Mouse (Mus musculus): Measurements from ENCODE around the gene Gde1. TPM values are rescaled to one million over a fixed set of nuclear protein-coding genes. Genes with fewer than 3 reads are reported as not detected.
A peak's percentile ranks its signal among the peaks of the same experiment; 100 is the strongest.

Gde1 gene
- polyA plus RNA-seq, 1 experiment from 2014 or later = 80.6 TPM

DNA sequence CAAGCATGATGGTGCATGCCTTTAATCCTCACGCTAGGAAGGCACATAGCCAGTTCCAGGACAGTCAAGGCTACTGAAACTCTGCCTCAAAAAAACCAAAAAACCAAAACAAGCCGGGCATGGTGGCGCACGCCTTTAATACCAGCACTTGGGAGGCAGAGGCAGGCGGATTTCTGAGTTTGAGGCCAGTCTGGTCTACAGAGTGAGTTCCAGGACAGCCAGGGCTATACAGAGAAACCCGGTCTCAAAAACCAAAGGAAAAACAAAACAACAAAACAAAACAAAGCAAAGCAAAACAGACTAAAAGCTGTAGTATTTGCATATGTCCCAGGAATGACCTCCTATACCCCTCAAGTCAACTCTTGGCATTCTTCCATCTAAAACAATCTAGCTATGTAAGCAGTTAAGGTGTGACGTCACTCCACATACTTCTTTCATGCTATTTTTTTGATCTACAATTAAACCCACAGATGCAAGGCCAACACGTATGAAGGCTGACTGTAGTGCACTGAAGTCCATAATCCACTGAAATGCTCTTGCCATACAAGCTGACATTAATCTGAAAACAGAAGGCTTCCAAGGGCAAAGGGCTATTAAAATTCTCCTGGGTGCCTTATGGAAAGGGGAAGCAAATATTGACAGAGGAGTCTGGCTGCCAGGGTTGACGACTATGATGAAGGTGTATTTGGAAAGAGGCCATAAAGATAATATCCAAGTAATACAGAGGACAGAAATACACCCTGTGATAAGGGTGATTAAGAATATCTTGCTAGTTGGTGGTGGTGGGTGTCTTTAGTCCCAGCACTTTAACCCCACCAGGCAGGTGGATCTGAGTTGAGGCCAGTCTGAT, 1.4 kb downstream of the Gde1 start:
- ATAC-seq (ENCODE audit: insufficient number of reproducible peaks, insufficient read depth, low FRiP score, low TSS enrichment) = no peak
- no peaks in the 10 kb centered on the region for H3K27me3 ChIP-seq

GRCm38 (mm10) chr7:118703144-118703561, 2.4 kb downstream of the Gde1 start:
- H3K9ac ChIP-seq = no peak overlapping the region
- 88% methylated on average over 15 of the region's 15 CpGs for WGBS
- 0 out of 2 replicates have a peak, but pooled peaks cover 4% of the 10 kb centered on the region for H3K36me3 ChIP-seq
- H3K9me3 ChIP-seq = no peaks in the 10 kb centered on the region
- H3K27ac ChIP-seq = no peak overlapping the region
- H3K4me3 ChIP-seq = no peak overlapping the region
- no peaks in the 10 kb centered on the region for H3K27me3 ChIP-seq
- no peak overlapping the region for H3K4me2 ChIP-seq (replicated peaks)
- ATAC-seq (ENCODE audit: insufficient number of reproducible peaks, insufficient read depth, low FRiP score, low TSS enrichment) = no peak
- peaks cover 14% of the 10 kb centered on the region for H3K4me1 ChIP-seq

More for the DNA sequence above, 1.4 kb downstream of the Gde1 start:
- Histone ChIP-seq H3K36me3 (no peaks in the 10 kb centered on the region), H3K27ac (no peak overlapping the region), H3K9ac (no peak overlapping the region), H3K4me2 (replicated peaks) (peak overlapping the region; percentile 63), H3K9me3 (no peaks in the 10 kb centered on the region), H3K4me3 (peak overlapping the region; percentile 75), H3K4me1 (peaks cover 14% of the 10 kb centered on the region)
- WGBS = 81% methylated on average over 9 of the region's 9 CpGs

- H3K4me3 ChIP-seq = no peak overlapping the region
- peaks cover 30% of the 10 kb centered on the region for H3K36me3 ChIP-seq
- H3K27ac ChIP-seq = no peak overlapping the region
- H3K4me1 ChIP-seq = peaks cover 4% of the 10 kb centered on the region; the same call in 1 of the 2 replicates
- H3K27me3 ChIP-seq = no peaks in the 10 kb centered on the region
- no peak for ATAC-seq (ENCODE audit: insufficient number of reproducible peaks, insufficient read depth, low FRiP score, low TSS enrichment)
- WGBS = 93% methylated on average over 9 of the region's 9 CpGs
- no peak overlapping the region for H3K4me2 ChIP-seq (replicated peaks)
- H3K9ac ChIP-seq = no peak overlapping the region
- no peaks in the 10 kb centered on the region for H3K9me3 ChIP-seq
Measured at GRCm38 (mm10) chr7:118698882-118699281, 6.7 kb downstream of the Gde1 start.

GRCm38 (mm10) chr7:118697168-118697567, 8.4 kb downstream of the Gde1 start:
- H3K4me2 ChIP-seq (replicated peaks) = no peak overlapping the region
- ATAC-seq (ENCODE audit: insufficient number of reproducible peaks, insufficient read depth, low FRiP score, low TSS enrichment) = no peak
- H3K36me3 ChIP-seq = peaks cover 38% of the 10 kb centered on the region

DNA sequence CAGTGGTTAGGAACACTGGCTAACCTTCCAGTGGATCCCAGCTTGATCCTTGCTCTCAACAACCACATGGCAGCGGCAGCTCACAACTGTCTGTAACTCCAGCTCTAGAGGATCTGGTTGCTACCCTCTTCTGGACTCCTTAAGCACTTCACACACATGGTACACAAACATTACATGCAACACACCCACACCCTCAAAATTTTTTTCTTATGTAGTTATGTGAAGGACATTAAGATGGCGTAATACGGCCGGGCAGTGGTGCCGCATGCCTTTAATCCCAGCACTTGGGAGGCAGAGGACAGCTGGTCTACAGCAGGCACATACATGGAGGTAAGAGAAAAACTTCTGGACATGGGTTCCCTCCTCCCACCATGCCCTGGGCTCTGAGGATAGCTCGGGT, 9.4 kb downstream of the Gde1 start:
- Histone ChIP-seq H3K9me3 (no peaks in the 10 kb centered on the region), H3K27me3 (no peaks in the 10 kb centered on the region), H3K4me1 (no peaks in the 10 kb centered on the region), H3K36me3 (peaks cover 48% of the 10 kb centered on the region), H3K4me2 (replicated peaks) (no peak overlapping the region), H3K9ac (no peak overlapping the region), H3K4me3 (no peak overlapping the region), H3K27ac (no peak overlapping the region)
- no peak for ATAC-seq (ENCODE audit: insufficient number of reproducible peaks, insufficient read depth, low FRiP score, low TSS enrichment)
- 94% methylated on average over 6 of the region's 6 CpGs for WGBS

More at GRCm38 (mm10) chr7:118697168-118697567, 8.4 kb downstream of the Gde1 start:
- Histone ChIP-seq H3K4me3 (no peak overlapping the region), H3K27me3 (no peaks in the 10 kb centered on the region), H3K9me3 (no peaks in the 10 kb centered on the region), H3K27ac (no peak overlapping the region), H3K4me1 (no peaks in the 10 kb centered on the region), H3K9ac (no peak overlapping the region)
- WGBS = 85% methylated on average over 4 of the region's 4 CpGs

GRCm38 (mm10) chr7:118691287-118691686, 14.3 kb downstream of the Gde1 start:
- Histone ChIP-seq H3K27ac (no peak overlapping the region), H3K27me3 (no peaks in the 10 kb centered on the region), H3K36me3 (peaks cover 61% of the 10 kb centered on the region), H3K9me3 (no peaks in the 10 kb centered on the region), H3K4me3 (no peak overlapping the region), H3K9ac (no peak overlapping the region), H3K4me1 (no peaks in the 10 kb centered on the region), H3K4me2 (replicated peaks) (no peak overlapping the region)
- ATAC-seq (ENCODE audit: insufficient number of reproducible peaks, insufficient read depth, low FRiP score, low TSS enrichment) = no peak
- WGBS = 93% methylated on average over 2 of the region's 2 CpGs

GRCm38 (mm10) chr7:118689088-118689487, 16.5 kb downstream of the Gde1 start:
- Histone ChIP-seq H3K4me3 (no peak overlapping the region), H3K27ac (no peak overlapping the region), H3K4me1 (no peaks in the 10 kb centered on the region), H3K4me2 (replicated peaks) (no peak overlapping the region), H3K27me3 (no peaks in the 10 kb centered on the region), H3K9ac (no peak overlapping the region), H3K36me3 (peaks cover 52% of the 10 kb centered on the region), H3K9me3 (no peaks in the 10 kb centered on the region)
- ATAC-seq (ENCODE audit: insufficient number of reproducible peaks, insufficient read depth, low FRiP score, low TSS enrichment) = no peak
- WGBS = 83% methylated on average over 7 of the region's 7 CpGs

DNA sequence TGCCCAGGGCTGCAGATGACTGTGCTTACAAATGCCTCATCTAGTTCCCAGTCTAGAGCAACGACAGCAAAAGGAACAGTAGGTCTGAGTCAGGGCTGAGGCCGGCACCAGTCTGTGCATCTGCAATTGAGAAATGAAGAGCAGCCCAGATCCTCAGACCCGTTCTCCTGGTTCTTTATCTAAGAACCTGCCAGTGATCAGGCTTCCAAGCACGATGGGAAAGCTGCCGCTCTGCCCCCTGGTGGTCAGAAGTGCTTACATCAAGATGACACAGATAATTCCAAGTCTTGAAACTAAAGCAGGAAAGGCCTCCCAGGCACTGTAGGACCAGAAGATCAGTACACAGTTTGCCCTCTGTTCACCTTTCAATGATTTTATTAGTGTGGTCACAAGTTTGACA, 17.4 kb downstream of the Gde1 start:
- WGBS = 24% methylated on average over 5 of the region's 5 CpGs
- Histone ChIP-seq H3K4me1 (no peaks in the 10 kb centered on the region), H3K27me3 (no peaks in the 10 kb centered on the region), H3K9ac (no peak overlapping the region), H3K9me3 (no peaks in the 10 kb centered on the region), H3K27ac (no peak overlapping the region), H3K4me2 (replicated peaks) (no peak overlapping the region), H3K4me3 (no peak overlapping the region), H3K36me3 (peaks cover 47% of the 10 kb centered on the region)
- no peak for ATAC-seq (ENCODE audit: insufficient number of reproducible peaks, insufficient read depth, low FRiP score, low TSS enrichment)

- H3K4me2 ChIP-seq (replicated peaks) = no peak overlapping the region
- H3K4me1 ChIP-seq = no peaks in the 10 kb centered on the region
- no peak overlapping the region for H3K4me3 ChIP-seq
- H3K27me3 ChIP-seq = no peaks in the 10 kb centered on the region
- WGBS = 81% methylated on average over 4 of the region's 4 CpGs
- H3K9me3 ChIP-seq = no peaks in the 10 kb centered on the region
- ATAC-seq (ENCODE audit: insufficient number of reproducible peaks, insufficient read depth, low FRiP score, low TSS enrichment) = no peak
- H3K9ac ChIP-seq = no peak overlapping the region
- no peak overlapping the region for H3K27ac ChIP-seq
- no peaks in the 10 kb centered on the region for H3K36me3 ChIP-seq
Measured at GRCm38 (mm10) chr7:118676826-118677225, 28.8 kb downstream of the Gde1 start.

GRCm38 (mm10) chr7:118670142-118670541, 35.4 kb downstream of the Gde1 start:
- ATAC-seq (ENCODE audit: insufficient number of reproducible peaks, insufficient read depth, low FRiP score, low TSS enrichment) = no peak
- WGBS = 58% methylated on average over 4 of the region's 4 CpGs
- Histone ChIP-seq H3K9me3 (no peaks in the 10 kb centered on the region), H3K4me2 (replicated peaks) (no peak overlapping the region), H3K27ac (no peak overlapping the region), H3K4me1 (no peaks in the 10 kb centered on the region), H3K36me3 (no peaks in the 10 kb centered on the region), H3K4me3 (no peak overlapping the region), H3K9ac (no peak overlapping the region), H3K27me3 (no peaks in the 10 kb centered on the region)

- Histone ChIP-seq H3K4me3 (no peak overlapping the region), H3K9ac (no peak overlapping the region), H3K27me3 (no peaks in the 10 kb centered on the region), H3K27ac (no peak overlapping the region), H3K9me3 (peaks cover 4% of the 10 kb centered on the region), H3K36me3 (no peaks in the 10 kb centered on the region), H3K4me1 (no peaks in the 10 kb centered on the region), H3K4me2 (replicated peaks) (no peak overlapping the region)
- ATAC-seq (ENCODE audit: insufficient number of reproducible peaks, insufficient read depth, low FRiP score, low TSS enrichment) = no peak
- WGBS = 95% methylated on average over 2 of the region's 2 CpGs
Measured at GRCm38 (mm10) chr7:118667773-118668172, 37.8 kb downstream of the Gde1 start.

- H3K27ac ChIP-seq = no peak overlapping the region
- H3K4me2 ChIP-seq (replicated peaks) = no peak overlapping the region
- no peaks in the 10 kb centered on the region for H3K27me3 ChIP-seq
- H3K9ac ChIP-seq = no peak overlapping the region
- no peak for ATAC-seq (ENCODE audit: insufficient number of reproducible peaks, insufficient read depth, low FRiP score, low TSS enrichment)
- WGBS = 30% methylated on average over 6 of the region's 6 CpGs
- no peak overlapping the region for H3K4me3 ChIP-seq
- no peaks in the 10 kb centered on the region for H3K36me3 ChIP-seq
- 0 out of 2 replicates have a peak, but pooled peaks cover 3% of the 10 kb centered on the region for H3K4me1 ChIP-seq
- no peaks in the 10 kb centered on the region for H3K9me3 ChIP-seq
Measured at GRCm38 (mm10) chr7:118656730-118657129, 48.8 kb downstream of the Gde1 start.
